Comparison of ENCODE assay signal across 19 mouse cellular contexts in genomic region chr12:43860479-43860878, GRCm38 (mm10).
DNase-seq lines count a peak whose midpoint lies in the region; TF ChIP-seq lines count a peak whose summit lies in the region.
"Had no signal": no experiment of that assay in that cellular context is flagged by ENCODE, and none has a peak within 500 bp of the region (broad histone marks: within the 10 kb centered on the region; RNA-seq: fewer than 3 reads in every experiment).

No protein-coding gene starts in this region.

- intact Hi-C loops in left cerebral cortex, adult 2 months (cut with DNase I): loop anchor here (2.0 kb wide), 1 partner anchor 32 kb away; no protein-coding TSS in a partner anchor

- TF ChIP-seq CTCF in left cerebral cortex, adult 2 months (IDR thresholded peaks at IDR 0.05): no peak

- no peak overlapping the region for H3K4me3 ChIP-seq in left cerebral cortex, adult 2 months
- H3K4me3 ChIP-seq: embryonic facial prominence, embryonic 12.5 days; forebrain, embryonic 15.5 days; heart, adult 2 months; heart, embryonic 15.5 days; hindbrain, embryonic 13.5 days had no signal

- peak overlapping the region; percentile 22; the same call in 1 of the 2 replicates for H3K27ac ChIP-seq in left cerebral cortex, adult 2 months
- H3K27ac ChIP-seq: embryonic facial prominence, embryonic 12.5 days; forebrain, embryonic 15.5 days; heart, adult 2 months; heart, embryonic 15.5 days; hindbrain, embryonic 13.5 days; hindbrain, postnatal 0 days had no signal

- peak; percentile 19 to 45 for DNase-seq in frontal cortex, postnatal 36 days (ENCODE audit: low spot score in 2 of 2)
- DNase-seq in frontal cortex, postnatal 14 days (ENCODE audit: low spot score in 2 of 2): no peak
- DNase-seq in right cerebral cortex, adult 18-20 months: peak; percentile 52
- DNase-seq in right cerebral cortex, postnatal 4 days: no peak
- peak in 1 of 2 experiments; percentile 14 for DNase-seq in left cerebral cortex, adult 2 months (ENCODE audit: extremely low spot score in 1 of 2, low spot score in 2 of 2)
- peak; percentile 51 for DNase-seq in telencephalon, adult 2 months (ENCODE audit: low read depth, low spot score)
- no peak for DNase-seq in liver
- DNase-seq: adrenal gland, postnatal 25 days; cerebellum, adult 11-12 months; cerebellum, adult 9-10 months; cerebellum, postnatal 25 days; gastrocnemius, postnatal 14 days; heart, adult 2 months; heart, postnatal 14 days had no signal

Comparison
In these comparisons a context has a peak if more than half of its experiments do, and no peak if none do; other contexts are left out.
1. DNase-seq: peak in frontal cortex, postnatal 36 days (2 of 2), right cerebral cortex, adult 18-20 months (single experiment) and telencephalon, adult 2 months (single experiment); none in frontal cortex, postnatal 14 days (0 of 2), right cerebral cortex, postnatal 4 days (single experiment) and liver (single experiment).